Mouse (Mus musculus) limb, embryonic 15.5 days (tissue): ENCODE data around the gene Tmem170. TPM values are rescaled to one million over a fixed set of nuclear protein-coding genes. Genes with fewer than 3 reads are reported as not detected.
A peak's percentile ranks its signal among the peaks of the same experiment; 100 is the strongest.

Experiments
- ATAC-seq: fragments of 200-750 bp; cut with Nextera tagmentation; 2 replicates; pipeline ENCODE4 v1.8.0; 2017; ENCODE audit warnings: low read depth, moderate TSS enrichment; ENCODE audit not compliant: insufficient number of reproducible peaks, low FRiP score, low TSS enrichment
- H3K27ac ChIP-seq: fragments of 300-500 bp; sonication (generic); 2 replicates; pipeline ENCODE4 v1.5.1; 2015; ENCODE audit warnings: moderate library complexity, mild to moderate bottlenecking, inconsistent platforms
- H3K27me3 ChIP-seq: fragments of 300-500 bp; sonication (generic); 2 replicates; pipeline ENCODE4 v1.6.1; 2015; ENCODE audit warnings: inconsistent platforms
- H3K36me3 ChIP-seq: fragments of 300-500 bp; sonication (generic); 2 replicates; pipeline ENCODE4 v1.6.1; 2015; ENCODE audit warnings: inconsistent platforms
- H3K4me1 ChIP-seq: fragments of 300-500 bp; sonication (generic); 2 replicates; pipeline ENCODE4 v1.6.1; 2015; ENCODE audit warnings: inconsistent platforms
- H3K4me2 ChIP-seq: fragments of 300-500 bp; sonication (generic); 2 replicates; pipeline ENCODE4 v1.6.1; 2015; ENCODE audit warnings: mild to moderate bottlenecking, inconsistent platforms
- H3K4me3 ChIP-seq: fragments of 300-500 bp; sonication (generic); 2 replicates; pipeline ENCODE4 v1.5.1; 2015; ENCODE audit warnings: mild to moderate bottlenecking, inconsistent platforms
- H3K9ac ChIP-seq: fragments of 300-500 bp; sonication (generic); 2 replicates; pipeline ENCODE4 v1.6.1; 2015; ENCODE audit warnings: inconsistent platforms
- H3K9me3 ChIP-seq: fragments of 300-500 bp; sonication (generic); 2 replicates; pipeline ENCODE4 v1.6.1; 2016; ENCODE audit warnings: inconsistent platforms
- WGBS: fragments of 180-500 bp; shearing (Covaris S2); methylation state at CpG from one replicate; pipeline ENCODE4 v1.1.7; 2015; 5-methylcytosine and 5-hydroxymethylcytosine counted together
- polyA plus RNA-seq: library from polyadenylated mRNA; unstranded; fragments of >200 nt; fragmentation: Nextera tagmentation; extraction: Ambion mirVana; gene quantifications from 2 replicates; pipeline ENCODE4 v1.2.1, GENCODE M21; 2015

Gene Tmem170
- polyA plus RNA-seq, 1 experiment from 2014 or later: 8.0 TPM

- Histone ChIP-seq H3K9me3 (no peaks in the 10 kb centered on the region), H3K4me3 (no peak overlapping the region), H3K4me2 (no peak overlapping the region), H3K36me3 (peaks cover 45% of the 10 kb centered on the region), H3K27me3 (no peaks in the 10 kb centered on the region), H3K4me1 (no peaks in the 10 kb centered on the region), H3K27ac (no peak overlapping the region), H3K9ac (no peak overlapping the region)
- no peak for ATAC-seq
- 47% methylated on average over 5 of the region's 5 CpGs for whole genome bisulfite sequencing
Observed at GRCm38 (mm10) chr8:111832983-111833382, 43.6 kb downstream of the Tmem170 start.

- Histone ChIP-seq H3K9ac (no peak overlapping the region), H3K4me1 (no peaks in the 10 kb centered on the region), H3K9me3 (no peaks in the 10 kb centered on the region), H3K27ac (no peak overlapping the region), H3K36me3 (peaks cover 42% of the 10 kb centered on the region), H3K4me3 (no peak overlapping the region), H3K27me3 (no peaks in the 10 kb centered on the region), H3K4me2 (no peak overlapping the region)
- ATAC-seq: no peak
- 62% methylated on average over 4 of the region's 4 CpGs for WGBS
Observed at GRCm38 (mm10) chr8:111831996-111832395, 44.6 kb downstream of the Tmem170 start.

GRCm38 (mm10) chr8:111828595-111828994, 48.0 kb downstream of the Tmem170 start:
- no peaks in the 10 kb centered on the region for H3K4me1 ChIP-seq
- no peak overlapping the region for H3K9ac ChIP-seq
- H3K4me3 ChIP-seq: no peak overlapping the region
- H3K9me3 ChIP-seq: no peaks in the 10 kb centered on the region
- whole genome bisulfite sequencing: 63% methylated on average over 6 of the region's 6 CpGs
- ATAC-seq: no peak
- peak overlapping the region; percentile 54; the same call in 1 of the 2 replicates for H3K27ac ChIP-seq
- H3K36me3 ChIP-seq: peaks cover 45% of the 10 kb centered on the region
- H3K27me3 ChIP-seq: no peaks in the 10 kb centered on the region
- no peak overlapping the region for H3K4me2 ChIP-seq

- Histone ChIP-seq H3K4me2 (no peak overlapping the region), H3K27ac (no peak overlapping the region), H3K36me3 (peaks cover 58% of the 10 kb centered on the region), H3K9ac (no peak overlapping the region), H3K4me3 (no peak overlapping the region), H3K27me3 (no peaks in the 10 kb centered on the region), H3K4me1 (no peaks in the 10 kb centered on the region), H3K9me3 (no peaks in the 10 kb centered on the region)
- no peak for ATAC-seq
- WGBS: 72% methylated on average over 6 of the region's 6 CpGs
Observed at GRCm38 (mm10) chr8:111825219-111825618, 51.3 kb downstream of the Tmem170 start.

- H3K4me2 ChIP-seq: no peak overlapping the region
- 95% methylated on average over 5 of the region's 5 CpGs for WGBS
- no peaks in the 10 kb centered on the region for H3K9me3 ChIP-seq
- H3K36me3 ChIP-seq: peaks cover 61% of the 10 kb centered on the region
- ATAC-seq: no peak
- no peaks in the 10 kb centered on the region for H3K4me1 ChIP-seq
- H3K9ac ChIP-seq: no peak overlapping the region
- H3K4me3 ChIP-seq: no peak overlapping the region
- H3K27ac ChIP-seq: no peak overlapping the region
- H3K27me3 ChIP-seq: no peaks in the 10 kb centered on the region
Observed at GRCm38 (mm10) chr8:111824334-111824733, 52.2 kb downstream of the Tmem170 start.

- H3K27ac ChIP-seq: no peak overlapping the region
Observed at GRCm38 (mm10) chr8:111821199-111821598, 55.4 kb downstream of the Tmem170 start.

GRCm38 (mm10) chr8:111820691-111821090, 55.9 kb downstream of the Tmem170 start:
- Histone ChIP-seq H3K27ac (peak overlapping the region; percentile 43; the same call in 1 of the 2 replicates), H3K36me3 (peaks cover 62% of the 10 kb centered on the region), H3K4me1 (0 out of 2 replicates have a peak, but pooled peaks cover 2% of the 10 kb centered on the region), H3K27me3 (no peaks in the 10 kb centered on the region), H3K9me3 (no peaks in the 10 kb centered on the region), H3K9ac (no peak overlapping the region), H3K4me3 (no peak overlapping the region), H3K4me2 (no peak overlapping the region)
- no peak for ATAC-seq
- 79% methylated on average over 4 of the region's 4 CpGs for WGBS

More at GRCm38 (mm10) chr8:111821199-111821598, 55.4 kb downstream of the Tmem170 start:
- Histone ChIP-seq H3K4me1 (0 out of 2 replicates have a peak, but pooled peaks cover 2% of the 10 kb centered on the region), H3K36me3 (peaks cover 58% of the 10 kb centered on the region), H3K9me3 (no peaks in the 10 kb centered on the region), H3K9ac (no peak overlapping the region), H3K4me2 (no peak overlapping the region), H3K27me3 (no peaks in the 10 kb centered on the region), H3K4me3 (no peak overlapping the region)
- no peak for ATAC-seq
- WGBS: 73% methylated on average over 10 of the region's 10 CpGs

GRCm38 (mm10) chr8:111820018-111820417, 56.5 kb downstream of the Tmem170 start:
- Histone ChIP-seq H3K36me3 (peaks cover 69% of the 10 kb centered on the region), H3K4me1 (0 out of 2 replicates have a peak, but pooled peaks cover 2% of the 10 kb centered on the region), H3K9ac (no peak overlapping the region), H3K27ac (peak overlapping the region; percentile 43; the same call in 1 of the 2 replicates), H3K9me3 (no peaks in the 10 kb centered on the region), H3K4me2 (no peak overlapping the region), H3K27me3 (no peaks in the 10 kb centered on the region), H3K4me3 (no peak overlapping the region)
- 86% methylated on average over 12 of the region's 12 CpGs for WGBS
- no peak for ATAC-seq

GRCm38 (mm10) chr8:111818556-111818955, 58.0 kb downstream of the Tmem170 start:
- Histone ChIP-seq H3K9ac (no peak overlapping the region), H3K27me3 (no peaks in the 10 kb centered on the region), H3K36me3 (peaks cover 69% of the 10 kb centered on the region), H3K4me2 (no peak overlapping the region), H3K4me3 (no peak overlapping the region), H3K9me3 (no peaks in the 10 kb centered on the region), H3K4me1 (0 out of 2 replicates have a peak, but pooled peaks cover 2% of the 10 kb centered on the region), H3K27ac (peak overlapping the region; percentile 7; the same call in 1 of the 2 replicates)
- 79% methylated on average over 3 of the region's 3 CpGs for WGBS
- no peak for ATAC-seq

- WGBS: 91% methylated on average over 4 of the region's 4 CpGs
- H3K4me3 ChIP-seq: no peak overlapping the region
- H3K36me3 ChIP-seq: peaks cover 44% of the 10 kb centered on the region
- H3K9me3 ChIP-seq: no peaks in the 10 kb centered on the region
- ATAC-seq: no peak
- H3K4me2 ChIP-seq: no peak overlapping the region
- no peak overlapping the region for H3K27ac ChIP-seq
- H3K4me1 ChIP-seq: 0 out of 2 replicates have a peak, but pooled peaks cover 2% of the 10 kb centered on the region
- H3K9ac ChIP-seq: no peak overlapping the region
- H3K27me3 ChIP-seq: no peaks in the 10 kb centered on the region
Observed at GRCm38 (mm10) chr8:111815078-111815477, 61.5 kb downstream of the Tmem170 start.

- 93% methylated on average over 9 of the region's 9 CpGs for WGBS
- Histone ChIP-seq H3K9me3 (no peaks in the 10 kb centered on the region), H3K36me3 (peaks cover 36% of the 10 kb centered on the region), H3K27me3 (no peaks in the 10 kb centered on the region), H3K9ac (no peak overlapping the region), H3K4me2 (no peak overlapping the region), H3K4me3 (no peak overlapping the region), H3K27ac (no peak overlapping the region), H3K4me1 (0 out of 2 replicates have a peak, but pooled peaks cover 8% of the 10 kb centered on the region)
- no peak for ATAC-seq
Observed at GRCm38 (mm10) chr8:111813818-111814217, 62.7 kb downstream of the Tmem170 start.
